Mouse (Mus musculus) liver, embryonic 14.5 days (tissue): ENCODE results near the gene Tenm2. TPM values are rescaled to one million over a fixed set of nuclear protein-coding genes. Genes with fewer than 3 reads are reported as not detected.
A peak's percentile ranks its signal among the peaks of the same experiment; 100 is the strongest.

Experiments used
- ATAC-seq: fragments of 200-750 bp; cut with Nextera tagmentation; 2 replicates; pipeline ENCODE4 v1.8.0; 2017; ENCODE audit warnings: moderate number of reproducible peaks, mild to moderate bottlenecking, moderate library complexity; ENCODE audit not compliant: insufficient read depth
- DNase-seq, 3 experiments: peaks; one replicate each; pipeline ENCODE4 v3.0.0-alpha.2; 2012 to 2013; ENCODE audit warnings: low read depth in 3 of 3, low spot score in 3 of 3
- H3K27ac ChIP-seq: fragments of 300-500 bp; sonication (generic); 2 replicates; pipeline ENCODE4 v1.5.1; 2014; ENCODE audit warnings: moderate library complexity, mild to moderate bottlenecking, control low read depth, inconsistent platforms
- H3K27me3 ChIP-seq: fragments of 300-500 bp; sonication (generic); 2 replicates; pipeline ENCODE4 v1.6.1; 2014; ENCODE audit warnings: mild to moderate bottlenecking, low read length, moderate library complexity; ENCODE audit not compliant: control insufficient read depth, insufficient read depth
- H3K36me3 ChIP-seq: fragments of 300-500 bp; sonication (generic); replicated peaks from 2 replicates; pipeline ENCODE4 v1.6.1; 2014; ENCODE audit warnings: low read depth; ENCODE audit not compliant: control insufficient read depth, insufficient read depth
- H3K4me1 ChIP-seq, 2 experiments: fragments of 200-500 bp in 1 of 2; fragments of 300-500 bp in 1 of 2; sonication (generic) in 1 of 2; replicated peaks; 2 replicates each; pipeline ENCODE4 v1.6.1; 2012 to 2014; ENCODE audit warnings: antibody characterized with exemption in 1 of 2, inconsistent platforms in 1 of 2, low read length in 1 of 2; ENCODE audit not compliant: control insufficient read depth in 2 of 2, insufficient read depth in 2 of 2
- H3K4me2 ChIP-seq: fragments of 300-500 bp; sonication (generic); 2 replicates; pipeline ENCODE4 v1.6.1; 2014; ENCODE audit warnings: low read depth, mild to moderate bottlenecking, control low read depth, moderate library complexity
- H3K4me3 ChIP-seq, 2 experiments: fragments of 200-500 bp in 1 of 2; fragments of 300-500 bp in 1 of 2; sonication (generic) in 1 of 2; 2 replicates each; pipeline ENCODE4 v1.5.1; 2012 to 2014; ENCODE audit warnings: low read depth in 2 of 2, low read length in 2 of 2, mild to moderate bottlenecking in 2 of 2, control low read depth in 1 of 2, inconsistent platforms in 1 of 2, moderate library complexity in 1 of 2; ENCODE audit not compliant: insufficient read depth in 1 of 2
- H3K9ac ChIP-seq: fragments of 300-500 bp; sonication (generic); replicated peaks from 2 replicates; pipeline ENCODE4 v1.6.1; 2014; ENCODE audit warnings: mild to moderate bottlenecking, control low read depth, moderate library complexity
- H3K9me3 ChIP-seq: fragments of 300-500 bp; sonication (generic); 2 replicates; pipeline ENCODE4 v1.6.1; 2016; ENCODE audit warnings: low read length, mixed read lengths; ENCODE audit not compliant: control insufficient read depth
- CTCF ChIP-seq: IDR thresholded peaks from 2 replicates; pipeline ENCODE4 v1.5.1; 2016; ENCODE audit warnings: antibody characterized with exemption, low read depth, control low read depth
- EP300 ChIP-seq: IDR thresholded peaks from 2 replicates; pipeline ENCODE4 v1.6.1; 2016; ENCODE audit warnings: antibody characterized with exemption, low read depth
- WGBS: fragments of 180-500 bp; shearing (Covaris S2); extraction: QIAGEN DNeasy Blood & Tissue Kit; methylation state at CpG from one replicate; pipeline ENCODE4 v1.1.7; 2014; ENCODE audit not compliant: insufficient replicate concordance; 5-methylcytosine and 5-hydroxymethylcytosine counted together
- polyA plus RNA-seq, 2 experiments: library from polyadenylated mRNA; depleted of rRNA in 1 of 2; stranded (reverse) in 1 of 2; unstranded in 1 of 2; fragments of >200 nt; fragmentation: Nextera tagmentation in 1 of 2; extraction: Ambion mirVana in 1 of 2; gene quantifications; 2 replicates each; pipeline versions ENCODE4 v1.2.1 to v1.2.3; 2012 to 2014

The Tenm2 gene
- polyA plus RNA-seq, 2 experiments = 0.06 TPM; not detected in 1

DNA sequence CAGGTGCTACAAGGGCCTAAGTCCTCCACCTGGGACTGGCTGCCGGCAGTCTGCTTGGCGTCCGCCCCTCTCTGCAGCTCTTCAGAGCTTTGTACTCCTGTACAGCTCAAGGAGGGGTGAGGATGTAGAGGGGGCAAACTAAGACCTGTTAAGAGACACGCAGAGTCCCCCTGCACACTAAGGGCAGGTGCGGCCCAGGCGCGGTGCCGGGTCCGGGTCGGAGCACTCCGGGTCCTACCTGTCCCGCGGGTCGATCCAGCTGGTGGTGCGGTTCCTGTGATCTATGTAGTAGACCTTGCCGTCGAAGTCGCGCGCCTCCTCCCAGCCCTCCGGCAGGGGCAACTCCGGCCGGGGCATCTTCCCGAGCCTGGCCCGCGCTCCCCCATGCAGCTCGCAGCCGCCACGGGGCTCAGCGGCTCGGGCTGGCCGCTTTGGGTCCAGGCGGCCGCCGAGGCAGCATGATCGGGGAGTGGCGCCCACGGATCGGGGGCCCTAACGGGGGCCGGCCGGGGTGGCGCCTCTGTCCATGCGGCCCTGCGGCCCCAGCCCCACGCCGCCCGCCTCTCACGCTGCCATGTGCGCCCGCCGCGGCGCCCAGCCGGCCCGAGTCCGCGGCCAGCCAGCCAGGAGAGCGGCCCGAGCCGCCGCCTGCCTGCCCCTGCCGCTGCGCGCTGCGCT, 1255.9 kb downstream of the Tenm2 start:
- Histone ChIP-seq H3K9me3 (no peaks in the 10 kb centered on the region), H3K9ac (no peak overlapping the region), H3K27ac (no peak overlapping the region), H3K27me3 (peaks cover 36% of the 10 kb centered on the region), H3K36me3 (no peaks in the 10 kb centered on the region), H3K4me3 (peak overlapping the region; percentile 44 to 52), H3K4me2 (peak overlapping the region; percentile 41), H3K4me1 (peaks cover 0 to 5% of the 10 kb centered on the region in 2 experiments; a peak in 1 of 4 replicates)
- DNase-seq (no peak), ATAC-seq (no peak)
- WGBS = 2% methylated on average over 56 of the region's 66 CpGs
- TF ChIP-seq CTCF (no peak), EP300 (no peak)

DNA sequence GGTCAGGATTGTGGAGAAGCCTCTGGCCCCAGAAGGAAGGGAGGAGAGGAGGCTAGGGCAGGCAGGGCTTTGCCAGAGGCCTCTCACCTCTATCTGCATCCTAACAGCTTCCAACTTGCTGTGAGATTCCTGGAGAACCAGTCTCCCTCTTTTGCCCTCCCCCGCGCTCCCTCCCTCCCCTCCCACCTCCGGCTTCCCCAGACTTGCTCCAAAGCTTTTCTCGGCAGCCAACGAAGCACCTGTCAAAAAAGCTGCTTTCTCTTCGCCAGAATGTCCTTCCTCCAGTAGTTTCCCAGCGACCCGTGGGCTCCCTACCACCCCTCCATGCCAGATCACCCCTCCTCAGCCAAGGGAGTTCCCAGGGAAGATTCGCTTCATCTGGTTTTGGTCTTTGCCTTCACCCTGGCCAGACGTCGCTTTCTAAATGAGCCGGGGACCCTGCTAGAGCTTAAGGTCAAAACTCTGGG, 1256.5 kb downstream of the Tenm2 start:
- H3K4me1 ChIP-seq = peaks cover 0 to 6% of the 10 kb centered on the region in 2 experiments; a peak in 1 of 4 replicates
- DNase-seq = no peak
- H3K9me3 ChIP-seq = no peaks in the 10 kb centered on the region
- H3K9ac ChIP-seq = no peak overlapping the region
- ATAC-seq = no peak
- no peaks in the 10 kb centered on the region for H3K36me3 ChIP-seq
- H3K27me3 ChIP-seq = peaks cover 36% of the 10 kb centered on the region
- WGBS = 5% methylated on average over 12 of the region's 12 CpGs
- H3K4me3 ChIP-seq = peak overlapping the region; percentile 44 to 52
- no peak overlapping the region for H3K27ac ChIP-seq
- TF ChIP-seq CTCF (no peak), EP300 (no peak)
- peak overlapping the region; percentile 41 for H3K4me2 ChIP-seq

DNA sequence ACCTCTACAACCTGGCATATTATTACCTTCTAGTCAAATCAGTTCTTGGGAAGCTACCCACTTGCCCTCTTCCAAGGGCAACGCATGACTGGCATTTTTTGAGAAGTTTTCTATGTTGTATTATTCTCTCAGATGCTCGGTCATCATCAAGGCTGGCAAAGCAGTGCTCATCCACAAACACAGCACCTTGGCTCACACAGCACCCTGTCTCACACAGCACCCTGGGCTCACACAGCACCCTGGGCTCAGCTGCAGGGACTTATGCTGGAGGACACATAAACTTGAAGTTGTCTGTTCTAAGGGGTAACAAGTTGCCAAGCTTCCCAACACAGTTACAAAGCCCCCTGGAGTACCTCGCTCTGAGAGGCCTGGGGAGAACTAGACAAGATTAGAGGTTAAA, 1258.0 kb downstream of the Tenm2 start:
- Histone ChIP-seq H3K36me3 (no peaks in the 10 kb centered on the region), H3K9me3 (no peaks in the 10 kb centered on the region), H3K27ac (no peak overlapping the region), H3K27me3 (peaks cover 36% of the 10 kb centered on the region), H3K4me1 (peaks cover 0 to 6% of the 10 kb centered on the region in 2 experiments; a peak in 1 of 4 replicates), H3K4me3 (no peak overlapping the region), H3K4me2 (no peak overlapping the region), H3K9ac (no peak overlapping the region)
- DNase-seq (no peak), ATAC-seq (no peak)
- WGBS = 52% methylated on average over 3 of the region's 3 CpGs
- TF ChIP-seq CTCF (no peak), EP300 (no peak)

- Histone ChIP-seq H3K27ac (no peak overlapping the region), H3K4me2 (no peak overlapping the region), H3K9me3 (no peaks in the 10 kb centered on the region), H3K27me3 (peaks cover 36% of the 10 kb centered on the region), H3K4me1 (peaks cover 0 to 6% of the 10 kb centered on the region in 2 experiments; a peak in 1 of 4 replicates), H3K9ac (no peak overlapping the region), H3K4me3 (no peak overlapping the region), H3K36me3 (no peaks in the 10 kb centered on the region)
- DNase-seq (no peak), ATAC-seq (no peak)
- 47% methylated on average over 6 of the region's 6 CpGs for WGBS
- no peak for TF ChIP-seq CTCF
- no peak for TF ChIP-seq EP300
Measured at GRCm38 (mm10) chr11:35977096-35977495, 1258.7 kb downstream of the Tenm2 start.

- Histone ChIP-seq H3K36me3 (no peaks in the 10 kb centered on the region), H3K4me3 (no peak overlapping the region), H3K27me3 (peaks cover 32% of the 10 kb centered on the region), H3K9me3 (no peaks in the 10 kb centered on the region), H3K9ac (no peak overlapping the region), H3K4me2 (no peak overlapping the region), H3K27ac (no peak overlapping the region), H3K4me1 (peaks cover 0 to 6% of the 10 kb centered on the region in 2 experiments; a peak in 1 of 4 replicates)
- ATAC-seq (no peak), DNase-seq (no peak)
- WGBS = 60% methylated on average over 6 of the region's 6 CpGs
- TF ChIP-seq EP300 (no peak), CTCF (no peak)
Measured at GRCm38 (mm10) chr11:35976482-35976881, 1259.3 kb downstream of the Tenm2 start.
